Mouse (Mus musculus): ENCODE measurements around the gene Ldha. TPM values are rescaled to one million over a fixed set of nuclear protein-coding genes. Genes with fewer than 3 reads are reported as not detected.
"Not testable (repeated sequence)": the region's sequence is repeated elsewhere in the genome, so short reads cannot be mapped to it uniquely, and the experiment has no call there.

The Ldha gene
- total and polyA plus RNA-seq, 2 experiments from 2014 or later, result 1,604 to 1,727 TPM

GRCm38 (mm10) chr7:46871988-46872387 is 30.7 kb downstream of the Ldha start:
- TF ChIP-seq CTCF (IDR thresholded peaks at IDR 0.05; ENCODE audit: low read depth) (no peak), EP300 (IDR thresholded peaks at IDR 0.05; ENCODE audit: low read depth) (no peak)
- no peak for ATAC-seq (ENCODE audit: insufficient read depth, low read depth)
- Histone ChIP-seq H3K9me3 (replicated peaks; ENCODE audit: control insufficient read depth, low read length) (no peaks in the 10 kb centered on the region), H3K36me3 (replicated peaks; ENCODE audit: control insufficient read depth, insufficient read depth, low read length) (no peaks in the 10 kb centered on the region), H3K4me2 (ENCODE audit: low read depth, low read length) (no peak overlapping the region), H3K27me3 (ENCODE audit: control insufficient read depth, insufficient read depth, low read length) (no peaks in the 10 kb centered on the region), H3K4me3 (ENCODE audit: low read depth, low read length) (no peak overlapping the region), H3K9ac (replicated peaks; ENCODE audit: low read depth, low read length) (no peak overlapping the region), H3K27ac (ENCODE audit: low read depth) (no peak overlapping the region), H3K4me1 (ENCODE audit: control insufficient read depth, insufficient read depth) (no peaks in the 10 kb centered on the region)
- DNase-seq (ENCODE audit: low spot score), result no peak
- 45% methylated on average over 4 of the region's 4 CpGs for WGBS

DNA sequence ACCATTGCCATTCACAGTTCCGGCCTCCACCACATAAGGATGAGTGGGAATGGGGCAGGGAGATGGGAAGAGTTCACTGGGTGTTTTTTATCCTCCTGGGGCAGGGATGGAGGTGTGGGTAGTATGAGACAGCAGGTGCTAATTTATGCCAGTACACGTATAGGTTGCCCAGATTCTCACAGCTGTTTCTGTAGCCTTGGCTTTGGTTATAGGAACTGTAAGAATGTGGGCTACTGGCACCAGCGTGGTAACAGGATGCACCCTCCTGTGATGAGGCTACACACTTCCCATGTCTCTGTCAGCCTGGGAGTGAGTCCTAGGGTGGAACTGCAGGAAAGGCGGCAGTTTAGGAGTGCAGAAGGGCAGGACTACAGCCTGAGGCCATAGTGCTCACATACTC is 35.6 kb downstream of the Ldha start:
- Histone ChIP-seq H3K4me1 (ENCODE audit: control insufficient read depth, insufficient read depth) (no peaks in the 10 kb centered on the region), H3K9me3 (replicated peaks; ENCODE audit: control insufficient read depth, low read length) (no peaks in the 10 kb centered on the region), H3K27ac (ENCODE audit: low read depth) (no peak overlapping the region), H3K9ac (replicated peaks; ENCODE audit: low read depth, low read length) (no peak overlapping the region), H3K27me3 (ENCODE audit: control insufficient read depth, insufficient read depth, low read length) (no peaks in the 10 kb centered on the region), H3K36me3 (replicated peaks; ENCODE audit: control insufficient read depth, insufficient read depth, low read length) (no peaks in the 10 kb centered on the region), H3K4me2 (ENCODE audit: low read depth, low read length) (no peak overlapping the region), H3K4me3 (ENCODE audit: low read depth, low read length) (no peak overlapping the region)
- 61% methylated on average over 4 of the region's 4 CpGs for WGBS
- DNase-seq (ENCODE audit: low spot score) (no peak), ATAC-seq (ENCODE audit: insufficient read depth, low read depth) (no peak)
- TF ChIP-seq EP300 (IDR thresholded peaks at IDR 0.05; ENCODE audit: low read depth) (no peak), CTCF (IDR thresholded peaks at IDR 0.05; ENCODE audit: low read depth) (no peak)

DNA sequence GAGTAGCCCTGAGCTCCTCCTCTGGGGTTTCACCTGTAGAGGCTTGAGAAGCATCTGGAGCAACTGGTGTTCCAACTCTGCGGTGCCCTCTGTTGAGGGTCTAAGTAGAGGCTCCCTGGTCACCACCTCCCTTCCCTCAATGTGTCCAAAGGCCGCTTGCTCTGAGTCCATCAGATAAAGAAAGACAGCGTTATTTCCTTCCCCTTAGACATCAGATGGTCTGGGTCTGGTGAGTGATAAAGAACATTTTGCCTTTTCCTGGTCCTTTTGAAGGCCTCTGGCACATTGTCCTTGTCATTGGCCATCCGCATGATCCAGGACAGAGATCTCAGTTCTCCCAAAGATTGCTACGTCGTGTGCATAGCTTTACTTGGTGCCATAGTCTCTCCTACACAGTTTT is 36.0 kb downstream of the Ldha start:
- no peak for DNase-seq (ENCODE audit: low spot score)
- Histone ChIP-seq H3K9me3 (replicated peaks; ENCODE audit: control insufficient read depth, low read length) (no peaks in the 10 kb centered on the region), H3K4me1 (ENCODE audit: control insufficient read depth, insufficient read depth) (no peaks in the 10 kb centered on the region), H3K27ac (ENCODE audit: low read depth) (no peak overlapping the region), H3K4me2 (ENCODE audit: low read depth, low read length) (no peak overlapping the region), H3K27me3 (ENCODE audit: control insufficient read depth, insufficient read depth, low read length) (no peaks in the 10 kb centered on the region), H3K4me3 (ENCODE audit: low read depth, low read length) (no peak overlapping the region), H3K9ac (replicated peaks; ENCODE audit: low read depth, low read length) (no peak overlapping the region), H3K36me3 (replicated peaks; ENCODE audit: control insufficient read depth, insufficient read depth, low read length) (no peaks in the 10 kb centered on the region)
- WGBS, result 63% methylated on average over 6 of the region's 6 CpGs
- ATAC-seq (ENCODE audit: insufficient read depth, low read depth), result no peak
- no peak for TF ChIP-seq EP300 (IDR thresholded peaks at IDR 0.05; ENCODE audit: low read depth)
- TF ChIP-seq CTCF (IDR thresholded peaks at IDR 0.05; ENCODE audit: low read depth), result no peak

GRCm38 (mm10) chr7:46879851-46880250 is 38.6 kb downstream of the Ldha start:
- DNase-seq (ENCODE audit: low spot score), result no peak
- Histone ChIP-seq H3K4me1 (ENCODE audit: control insufficient read depth, insufficient read depth) (no peaks in the 10 kb centered on the region), H3K4me3 (ENCODE audit: low read depth, low read length) (no peak overlapping the region), H3K9me3 (replicated peaks; ENCODE audit: control insufficient read depth, low read length) (no peaks in the 10 kb centered on the region), H3K36me3 (replicated peaks; ENCODE audit: control insufficient read depth, insufficient read depth, low read length) (0 out of 2 replicates have a peak, but pooled peaks cover 2% of the 10 kb centered on the region), H3K27me3 (ENCODE audit: control insufficient read depth, insufficient read depth, low read length) (no peaks in the 10 kb centered on the region), H3K27ac (ENCODE audit: low read depth) (no peak overlapping the region), H3K9ac (replicated peaks; ENCODE audit: low read depth, low read length) (no peak overlapping the region), H3K4me2 (ENCODE audit: low read depth, low read length) (no peak overlapping the region)
- 89% methylated on average over 5 of the region's 5 CpGs for WGBS
- TF ChIP-seq EP300 (IDR thresholded peaks at IDR 0.05; ENCODE audit: low read depth) (no peak), CTCF (IDR thresholded peaks at IDR 0.05; ENCODE audit: low read depth) (no peak)
- no peak for ATAC-seq (ENCODE audit: insufficient read depth, low read depth)

GRCm38 (mm10) chr7:46880992-46881391 is 39.7 kb downstream of the Ldha start:
- Histone ChIP-seq H3K9ac (replicated peaks; ENCODE audit: low read depth, low read length) (no peak overlapping the region), H3K27ac (ENCODE audit: low read depth) (no peak overlapping the region), H3K4me2 (ENCODE audit: low read depth, low read length) (no peak overlapping the region), H3K4me1 (ENCODE audit: control insufficient read depth, insufficient read depth) (no peaks in the 10 kb centered on the region), H3K4me3 (ENCODE audit: low read depth, low read length) (no peak overlapping the region), H3K36me3 (replicated peaks; ENCODE audit: control insufficient read depth, insufficient read depth, low read length) (0 out of 2 replicates have a peak, but pooled peaks cover 8% of the 10 kb centered on the region), H3K27me3 (ENCODE audit: control insufficient read depth, insufficient read depth, low read length) (no peaks in the 10 kb centered on the region), H3K9me3 (replicated peaks; ENCODE audit: control insufficient read depth, low read length) (no peaks in the 10 kb centered on the region)
- no peak for ATAC-seq (ENCODE audit: insufficient read depth, low read depth)
- WGBS, result 77% methylated on average over 2 of the region's 2 CpGs
- DNase-seq (ENCODE audit: low spot score), result no peak
- TF ChIP-seq EP300 (IDR thresholded peaks at IDR 0.05; ENCODE audit: low read depth) (no peak), CTCF (IDR thresholded peaks at IDR 0.05; ENCODE audit: low read depth) (no peak)

DNA sequence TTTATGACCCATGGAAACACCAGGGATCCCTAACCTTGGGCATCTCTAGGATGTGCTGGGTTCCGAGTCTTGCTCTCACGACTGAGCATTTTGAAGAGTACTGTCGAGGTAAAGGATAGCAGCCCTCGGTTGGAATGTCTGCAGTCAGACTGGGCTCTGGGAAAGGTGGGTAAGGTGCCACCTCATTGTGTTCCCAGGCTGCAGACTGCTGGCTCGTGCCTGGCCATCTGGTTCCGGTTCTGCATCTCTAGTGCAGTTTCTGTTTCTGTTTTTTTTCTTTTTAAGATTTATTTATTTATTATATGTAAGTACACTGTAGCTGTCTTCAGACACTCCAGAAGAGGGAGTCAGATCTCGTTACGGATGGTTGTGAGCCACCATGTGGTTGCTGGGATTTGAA is 40.7 kb downstream of the Ldha start:
- H3K9ac ChIP-seq (replicated peaks; ENCODE audit: low read depth, low read length); H3K4me3 ChIP-seq (ENCODE audit: low read depth, low read length); H3K27ac ChIP-seq (ENCODE audit: low read depth); H3K9me3 ChIP-seq (replicated peaks; ENCODE audit: control insufficient read depth, low read length); H3K4me1 ChIP-seq (ENCODE audit: control insufficient read depth, insufficient read depth); ATAC-seq (ENCODE audit: insufficient read depth, low read depth); H3K4me2 ChIP-seq (ENCODE audit: low read depth, low read length); H3K27me3 ChIP-seq (ENCODE audit: control insufficient read depth, insufficient read depth, low read length); DNase-seq (ENCODE audit: low spot score): not testable (repeated sequence)
- 80% methylated on average over 6 of the region's 8 CpGs for WGBS
- peaks cover 18% of the 10 kb centered on the region; the same call in 1 of the 2 replicates for H3K36me3 ChIP-seq (replicated peaks; ENCODE audit: control insufficient read depth, insufficient read depth, low read length)
